Mouse (Mus musculus) layer of hippocampus, adult 11-12 months (tissue): ENCODE data around the gene Slc22a1.

Experiments used
- DNase-seq: peaks from one replicate; pipeline ENCODE4 v3.0.0; 2022; ENCODE audit warnings: low spot score

The Slc22a1 gene

DNA sequence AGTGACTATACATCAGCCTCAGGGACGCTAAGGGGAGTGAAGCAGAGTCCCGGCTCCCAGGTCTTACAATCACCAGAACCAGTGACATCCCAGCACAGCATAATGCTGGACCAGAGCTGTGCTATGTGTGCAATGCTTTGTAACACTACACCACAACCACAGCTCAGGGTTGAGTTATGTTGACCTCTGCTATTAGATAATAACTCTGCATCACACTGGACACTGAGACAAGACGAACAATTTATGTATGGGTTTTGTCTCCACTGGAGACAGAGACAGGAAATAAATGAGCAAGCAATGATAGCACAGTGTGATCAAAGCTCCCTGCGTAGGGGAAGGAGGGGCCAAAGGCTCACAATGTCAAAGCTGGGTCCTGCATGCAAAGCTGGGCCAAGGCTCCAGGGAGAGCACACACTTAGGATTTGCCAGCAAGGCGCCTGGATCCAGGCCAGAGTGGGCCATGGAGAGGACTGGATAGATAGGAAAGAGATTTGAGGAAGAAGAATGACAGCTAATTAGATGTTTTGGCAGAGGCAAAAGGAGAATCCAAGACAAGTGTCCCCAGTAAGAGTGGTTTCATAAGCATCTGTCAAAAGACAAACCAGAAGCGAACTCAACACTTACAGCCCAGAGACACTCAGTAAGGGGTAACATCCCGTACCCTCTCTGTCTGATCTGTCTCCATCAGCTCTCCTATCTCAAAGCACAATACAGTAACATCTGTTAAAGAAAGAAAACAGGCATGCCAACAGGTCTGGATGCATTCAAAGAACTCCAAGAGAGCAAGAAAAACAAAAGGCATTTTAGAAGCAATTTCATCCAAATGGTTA is 43.6 kb downstream of the Slc22a1 start:
- no peak for DNase-seq

GRCm38 (mm10) chr17:12630976-12631730 is 44.5 kb downstream of the Slc22a1 start:
- no peak for DNase-seq

- DNase-seq = no peak
Measured at GRCm38 (mm10) chr17:12627983-12628382, 47.6 kb downstream of the Slc22a1 start.

DNA sequence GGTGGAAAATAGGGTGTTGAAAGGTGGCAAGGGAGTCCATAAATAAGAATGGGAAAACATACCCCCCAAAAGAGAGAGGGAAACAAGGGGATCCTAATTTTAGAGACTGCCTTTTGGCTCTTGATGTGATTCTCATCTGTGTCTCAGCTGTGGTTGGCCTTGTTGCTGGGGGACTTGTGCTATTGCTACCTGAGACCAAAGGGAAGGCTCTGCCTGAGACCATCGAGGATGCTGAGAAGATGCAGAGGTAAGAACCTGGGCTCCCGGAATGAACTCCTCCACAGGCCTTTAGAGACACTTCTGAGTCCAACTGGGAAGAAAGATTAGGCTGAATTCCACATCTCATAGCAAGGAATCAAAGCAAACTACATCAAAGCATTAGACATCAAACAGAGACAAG is 56.0 kb downstream of the Slc22a1 start:
- DNase-seq = no peak

DNA sequence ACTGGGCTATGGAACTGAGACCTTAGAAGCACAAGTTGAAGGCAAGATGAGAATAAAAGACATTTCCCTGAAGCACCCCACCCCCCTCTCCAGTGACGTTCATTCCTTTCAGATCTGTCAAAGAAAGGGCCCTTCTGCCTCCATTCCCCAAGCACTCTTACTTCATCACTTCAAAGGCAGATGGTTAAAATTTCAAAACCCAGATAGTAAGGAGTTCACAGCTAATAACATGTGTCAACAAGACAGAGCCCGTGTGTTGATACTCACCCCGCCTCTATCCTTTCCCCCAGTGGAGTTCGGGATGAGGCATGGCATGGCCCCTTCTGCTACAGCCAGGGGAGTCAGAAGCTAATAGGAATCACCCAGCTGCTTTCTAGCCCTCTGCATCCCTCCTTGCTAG is 60.2 kb downstream of the Slc22a1 start:
- DNase-seq = no peak

DNA sequence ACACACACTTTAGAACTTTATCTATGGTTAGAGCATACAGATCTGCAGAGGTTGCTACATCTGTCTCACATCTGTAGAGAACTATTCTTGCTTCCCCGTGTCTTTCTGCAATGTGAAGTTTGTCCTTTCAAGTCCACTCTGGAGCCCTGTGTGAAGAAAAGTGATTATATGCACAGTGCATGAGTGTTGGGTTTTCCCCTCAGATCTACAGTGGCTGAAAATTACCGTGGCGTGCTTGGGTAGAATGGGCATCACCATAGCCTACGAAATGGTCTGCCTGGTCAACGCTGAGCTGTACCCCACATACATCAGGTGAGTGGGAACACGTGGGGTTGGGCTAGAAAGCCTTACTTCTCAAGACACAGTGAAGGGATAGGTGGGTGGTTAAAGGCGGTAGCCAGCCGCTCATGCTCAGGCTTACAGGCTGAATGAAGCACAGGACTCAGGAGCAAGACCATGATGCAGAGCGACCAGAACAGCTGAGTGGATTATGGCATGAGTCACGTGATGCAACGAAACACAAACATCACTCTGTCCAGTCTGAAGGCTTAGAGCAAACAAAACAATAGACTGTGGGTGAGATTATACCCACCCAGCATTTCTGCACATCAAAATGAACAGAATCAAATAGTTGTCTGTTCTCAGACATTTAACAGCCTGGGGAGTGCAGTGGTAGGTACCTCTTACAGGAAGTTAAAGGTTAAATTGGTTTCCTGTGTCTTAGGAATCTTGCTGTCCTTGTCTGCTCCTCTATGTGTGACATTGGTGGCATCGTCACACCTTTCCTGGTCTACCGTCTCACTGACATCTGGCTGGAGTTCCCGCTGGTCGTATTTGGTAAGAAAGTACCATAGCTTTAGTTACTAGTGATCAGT is 60.9 kb downstream of the Slc22a1 start:
- DNase-seq = no peak

- no peak for DNase-seq
Measured at GRCm38 (mm10) chr17:12607202-12607601, 68.4 kb downstream of the Slc22a1 start.

DNA sequence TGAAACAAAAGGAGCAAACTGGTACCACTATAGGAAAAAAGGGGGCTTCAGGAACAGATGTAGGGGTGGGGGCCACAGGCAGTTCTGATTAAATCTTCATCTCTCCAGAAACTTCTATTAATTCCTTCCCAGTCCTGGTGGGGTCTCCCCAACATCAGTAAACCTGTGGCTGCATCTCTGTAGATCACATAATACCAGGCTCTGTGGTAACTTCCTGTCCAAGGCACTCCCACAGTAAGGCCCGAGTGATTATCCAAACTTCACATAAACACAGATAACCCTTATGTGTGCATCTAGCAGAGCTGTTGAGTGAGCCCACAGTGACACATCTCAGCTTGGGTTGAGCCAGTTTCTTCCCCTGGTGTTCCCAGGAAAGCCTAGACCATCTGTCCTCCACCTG is 69.0 kb downstream of the Slc22a1 start:
- DNase-seq = no peak
